Mouse (Mus musculus) lung, postnatal 0 days (tissue): ENCODE results near the gene Akap11. TPM values are rescaled to one million over a fixed set of nuclear protein-coding genes. Genes with fewer than 3 reads are reported as not detected.
A peak's percentile ranks its signal among the peaks of the same experiment; 100 is the strongest.

Experiments
- ATAC-seq: fragments of 200-750 bp; cut with Nextera tagmentation; 2 replicates; pipeline ENCODE4 v1.8.0; 2017; ENCODE audit warnings: moderate library complexity
- DNase-seq: peaks from one replicate; pipeline ENCODE4 v3.0.0-alpha.2; 2016; ENCODE audit warnings: low spot score
- H3K27ac ChIP-seq: fragments of 300-500 bp; sonication (generic); 2 replicates; pipeline ENCODE4 v1.5.1; 2014; ENCODE audit warnings: antibody characterized with exemption, mild to moderate bottlenecking, low read length, mixed read lengths
- H3K27me3 ChIP-seq: fragments of 300-500 bp; sonication (generic); replicated peaks from 2 replicates; pipeline ENCODE4 v1.6.1; 2014; ENCODE audit warnings: low read length, mixed read lengths; ENCODE audit not compliant: insufficient read depth
- H3K36me3 ChIP-seq: fragments of 300-500 bp; sonication (generic); 2 replicates; pipeline ENCODE4 v1.6.1; 2014; ENCODE audit warnings: low read length, mixed read lengths; ENCODE audit not compliant: insufficient read depth
- H3K4me1 ChIP-seq: fragments of 300-500 bp; sonication (generic); 2 replicates; pipeline ENCODE4 v1.6.1; 2014; ENCODE audit warnings: antibody characterized with exemption, low read depth, low read length, mixed read lengths; ENCODE audit not compliant: insufficient read depth
- H3K4me2 ChIP-seq: fragments of 300-500 bp; sonication (generic); replicated peaks from 2 replicates; pipeline ENCODE4 v1.6.1; 2014; ENCODE audit warnings: low read depth, mild to moderate bottlenecking, low read length, moderate library complexity, mixed read lengths
- H3K4me3 ChIP-seq: fragments of 300-500 bp; sonication (generic); 2 replicates; pipeline ENCODE4 v1.5.1; 2014; ENCODE audit warnings: low read depth, low read length
- H3K9ac ChIP-seq: fragments of 300-500 bp; sonication (generic); replicated peaks from 2 replicates; pipeline ENCODE4 v1.6.1; 2014; ENCODE audit warnings: low read depth, mild to moderate bottlenecking
- H3K9me3 ChIP-seq: fragments of 300-500 bp; sonication (generic); 2 replicates; pipeline ENCODE4 v1.6.1; 2016; ENCODE audit warnings: low read length, mixed read lengths
- CTCF ChIP-seq: IDR thresholded peaks from 2 replicates; pipeline ENCODE4 v1.5.1; 2016; ENCODE audit warnings: antibody characterized with exemption, mild to moderate bottlenecking
- EP300 ChIP-seq: IDR thresholded peaks from 2 replicates; pipeline ENCODE4 v1.6.1; 2016; ENCODE audit warnings: antibody characterized with exemption, mild to moderate bottlenecking, control low read depth
- WGBS: fragments of 180-500 bp; shearing (Covaris S2); extraction: QIAGEN DNeasy Blood & Tissue Kit; methylation state at CpG from one replicate; pipeline ENCODE4 v1.1.7; 2014; 5-methylcytosine and 5-hydroxymethylcytosine counted together
- polyA plus RNA-seq: library from polyadenylated mRNA; unstranded; fragments of >200 nt; fragmentation: Nextera tagmentation; extraction: Ambion mirVana; gene quantifications from 2 replicates; pipeline ENCODE4 v1.2.1, GENCODE M21; 2015

The Akap11 gene
- polyA plus RNA-seq, 1 experiment from 2014 or later: 9.4 TPM

DNA sequence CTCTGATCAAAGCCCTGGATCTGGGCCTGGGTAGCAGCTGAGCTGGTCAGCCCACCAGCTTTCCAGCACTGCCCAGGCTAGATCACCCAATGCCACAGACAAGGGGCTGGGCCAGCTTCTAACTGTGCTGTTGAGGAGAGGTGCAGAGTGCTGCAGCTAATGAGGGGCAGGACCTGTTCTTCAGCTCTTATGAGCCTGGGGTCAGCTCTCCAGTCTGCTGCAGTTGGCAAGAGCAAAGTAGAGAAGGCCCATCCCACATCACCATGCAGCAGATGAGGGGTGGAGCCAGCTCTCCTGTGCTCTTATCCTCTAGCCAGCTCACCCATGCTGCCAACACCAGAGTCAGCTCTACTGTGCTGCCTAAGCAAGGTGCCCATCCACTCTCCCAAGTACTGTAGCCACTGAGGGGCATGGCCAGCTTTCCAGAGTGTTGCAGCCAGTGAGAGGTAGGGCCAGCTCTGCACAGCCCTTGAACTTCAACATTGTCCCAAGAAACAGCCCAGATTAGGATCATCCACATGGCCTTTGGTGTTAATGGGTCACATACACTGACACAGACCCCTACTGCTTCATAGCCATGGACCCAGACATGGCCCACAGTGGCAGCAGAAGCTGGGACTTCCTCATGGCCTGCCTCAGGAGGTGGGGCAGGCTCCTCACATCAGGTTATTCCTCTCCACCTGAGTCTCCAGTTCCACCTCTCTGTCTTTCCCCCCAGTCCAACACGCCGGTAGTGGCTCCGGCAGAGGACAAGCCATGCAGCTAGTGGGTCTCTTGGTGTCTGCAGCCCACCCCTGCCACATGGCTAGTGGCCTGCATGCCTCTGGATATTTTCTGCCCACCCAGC, 10.8 kb downstream of the Akap11 start:
- no peak overlapping the region for H3K9ac ChIP-seq
- 0 out of 2 replicates have a peak, but pooled peaks have one; percentile 19 for ATAC-seq
- no peak overlapping the region for H3K27ac ChIP-seq
- H3K27me3 ChIP-seq: no peaks in the 10 kb centered on the region
- H3K36me3 ChIP-seq: no peaks in the 10 kb centered on the region
- 93% methylated on average over 3 of the region's 3 CpGs for WGBS
- H3K9me3 ChIP-seq: no peaks in the 10 kb centered on the region
- H3K4me1 ChIP-seq: peaks cover 22% of the 10 kb centered on the region; the same call in 1 of the 2 replicates
- DNase-seq: no peak
- H3K4me3 ChIP-seq: no peak overlapping the region
- no peak for TF ChIP-seq EP300
- no peak for TF ChIP-seq CTCF
- no peak overlapping the region for H3K4me2 ChIP-seq

DNA sequence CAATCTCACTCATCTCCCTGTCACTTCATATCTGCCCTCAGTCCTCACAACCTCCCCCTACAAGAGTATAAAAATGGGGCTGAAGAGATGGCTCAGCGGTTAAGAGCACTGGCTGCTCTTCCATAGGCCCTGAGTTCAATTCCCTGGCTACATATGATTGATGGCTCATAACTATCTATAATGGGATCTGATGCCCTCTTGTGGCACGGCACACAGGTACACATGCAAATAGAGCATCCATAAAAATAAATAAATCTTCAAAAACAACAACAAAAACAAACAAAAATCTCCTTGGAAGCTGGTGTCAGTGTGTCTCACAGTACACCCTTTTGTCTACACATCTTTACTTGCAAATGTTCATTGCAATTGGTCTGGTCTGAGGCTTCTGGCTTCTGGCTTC, 11.5 kb downstream of the Akap11 start:
- H3K9ac ChIP-seq: no peak overlapping the region
- no peaks in the 10 kb centered on the region for H3K9me3 ChIP-seq
- no peak for ATAC-seq
- no peaks in the 10 kb centered on the region for H3K27me3 ChIP-seq
- no peaks in the 10 kb centered on the region for H3K36me3 ChIP-seq
- no peak for DNase-seq
- WGBS: 94% methylated on average over 2 of the region's 2 CpGs
- no peak overlapping the region for H3K27ac ChIP-seq
- H3K4me1 ChIP-seq: peaks cover 22% of the 10 kb centered on the region; the same call in 1 of the 2 replicates
- no peak overlapping the region for H3K4me3 ChIP-seq
- TF ChIP-seq CTCF (peak; percentile 28), EP300 (no peak)
- no peak overlapping the region for H3K4me2 ChIP-seq

DNA sequence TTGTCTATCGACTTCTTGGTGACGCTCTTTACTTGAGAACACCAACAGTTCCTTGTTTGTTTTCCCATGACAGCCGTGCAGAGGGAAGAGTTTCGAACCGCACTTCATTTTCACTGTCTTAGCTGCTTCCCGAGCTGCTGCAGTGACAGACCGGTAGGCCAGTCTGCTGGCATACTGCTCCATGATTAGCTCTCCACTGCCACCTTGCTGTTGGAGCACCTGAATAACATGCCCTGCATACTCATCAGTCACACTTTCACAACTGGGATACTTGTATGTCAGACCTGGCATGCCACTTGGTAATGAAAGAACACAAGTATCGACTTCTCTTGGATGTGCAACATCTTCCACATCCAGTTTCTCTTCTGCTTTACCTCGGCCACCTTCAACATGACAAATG, 25.9 kb downstream of the Akap11 start:
- TF ChIP-seq CTCF (peak; percentile 61), EP300 (no peak)
- H3K9me3 ChIP-seq: no peaks in the 10 kb centered on the region
- DNase-seq (peak; percentile 56), ATAC-seq (no peak)
- no peak overlapping the region for H3K4me3 ChIP-seq
- H3K36me3 ChIP-seq: peaks cover 22% of the 10 kb centered on the region
- no peaks in the 10 kb centered on the region for H3K4me1 ChIP-seq
- no peak overlapping the region for H3K4me2 ChIP-seq
- H3K27me3 ChIP-seq: no peaks in the 10 kb centered on the region
- no peak overlapping the region for H3K27ac ChIP-seq
- 80% methylated on average over 9 of the region's 9 CpGs for whole genome bisulfite sequencing
- H3K9ac ChIP-seq: no peak overlapping the region

DNA sequence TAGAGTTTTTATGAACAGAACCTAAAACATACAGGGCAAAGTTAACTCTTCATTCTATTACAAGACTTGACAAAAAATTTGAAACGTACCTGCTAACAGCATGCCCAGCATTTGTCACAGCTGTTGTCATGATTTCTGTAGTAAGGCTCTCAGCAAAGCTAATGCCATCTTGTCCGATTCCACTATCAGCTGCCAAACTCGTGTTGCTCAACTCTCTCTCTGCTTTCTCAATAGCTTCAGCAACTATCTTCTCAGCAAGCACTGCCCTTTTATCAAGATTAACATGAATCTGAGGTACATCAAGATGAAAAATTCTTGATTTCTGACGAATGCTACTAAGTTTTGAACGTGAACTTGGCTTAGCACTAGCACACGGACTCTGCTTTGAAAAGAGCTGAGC, 26.8 kb downstream of the Akap11 start:
- Histone ChIP-seq H3K9ac (no peak overlapping the region), H3K27me3 (no peaks in the 10 kb centered on the region), H3K4me2 (no peak overlapping the region), H3K36me3 (peaks cover 22% of the 10 kb centered on the region), H3K4me3 (no peak overlapping the region), H3K4me1 (no peaks in the 10 kb centered on the region), H3K27ac (no peak overlapping the region), H3K9me3 (no peaks in the 10 kb centered on the region)
- no peak for ATAC-seq
- peak; percentile 12 for DNase-seq
- WGBS: 81% methylated on average over 6 of the region's 6 CpGs
- TF ChIP-seq CTCF (no peak), EP300 (no peak)

DNA sequence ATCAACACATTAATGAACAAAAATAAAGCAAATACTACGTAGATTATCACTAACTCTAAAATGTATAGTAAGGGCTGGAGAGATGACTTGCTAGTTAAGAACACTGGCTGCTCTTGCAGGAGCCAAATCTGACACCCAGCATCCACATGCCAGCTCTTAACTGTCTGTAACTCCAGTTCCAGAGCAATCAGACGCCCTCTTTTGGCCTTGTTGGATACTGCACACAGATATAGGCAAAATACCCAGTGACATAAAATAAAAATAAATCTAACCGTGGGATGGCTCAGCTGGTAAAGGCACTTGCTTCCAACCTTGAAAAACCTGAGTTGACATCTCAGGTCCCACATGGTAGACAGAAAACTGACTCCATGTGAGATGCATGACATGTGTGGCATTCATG, 36.0 kb downstream of the Akap11 start:
- Histone ChIP-seq H3K4me2 (no peak overlapping the region), H3K9ac (no peak overlapping the region), H3K36me3 (peaks cover 10% of the 10 kb centered on the region; the same call in 1 of the 2 replicates), H3K27me3 (no peaks in the 10 kb centered on the region), H3K4me3 (no peak overlapping the region), H3K27ac (no peak overlapping the region), H3K9me3 (no peaks in the 10 kb centered on the region), H3K4me1 (no peaks in the 10 kb centered on the region)
- DNase-seq (peak; percentile 6), ATAC-seq (no peak)
- TF ChIP-seq EP300: no peak
- TF ChIP-seq CTCF: peak; percentile 16; the same call in 1 of the 2 replicates
- WGBS: 75% methylated on average over 3 of the region's 3 CpGs

DNA sequence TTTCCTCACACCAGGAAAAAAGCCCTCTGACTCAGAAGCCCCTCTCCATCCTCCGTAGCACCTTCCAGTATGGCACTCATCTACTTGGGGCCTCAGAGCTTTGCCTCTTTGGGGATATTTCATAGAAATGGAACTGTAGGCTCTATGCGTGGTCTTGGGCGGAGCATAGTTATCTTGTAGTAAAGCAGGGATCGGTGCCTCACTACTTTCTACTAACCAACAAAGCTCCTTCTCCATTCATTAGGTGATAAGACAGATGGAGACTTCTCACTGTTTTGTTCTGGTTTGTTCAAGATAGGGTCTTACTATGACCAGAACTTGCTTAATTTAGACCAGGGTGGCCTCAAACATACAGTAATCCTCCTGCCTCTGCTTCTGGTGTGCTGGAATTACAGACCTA, 39.9 kb downstream of the Akap11 start:
- H3K27me3 ChIP-seq: no peaks in the 10 kb centered on the region
- H3K36me3 ChIP-seq: 0 out of 2 replicates have a peak, but pooled peaks cover 14% of the 10 kb centered on the region
- no peak for TF ChIP-seq CTCF
- no peak for TF ChIP-seq EP300
- H3K27ac ChIP-seq: no peak overlapping the region
- WGBS: 90% methylated on average over 4 of the region's 4 CpGs
- no peak overlapping the region for H3K4me2 ChIP-seq
- no peaks in the 10 kb centered on the region for H3K9me3 ChIP-seq
- H3K9ac ChIP-seq: no peak overlapping the region
- no peak overlapping the region for H3K4me3 ChIP-seq
- no peak for DNase-seq
- no peak for ATAC-seq
- no peaks in the 10 kb centered on the region for H3K4me1 ChIP-seq
